Mouse (Mus musculus) Muller cell, postnatal 12 days (primary cell): Measurements from ENCODE around the gene Pla1a.
"Not testable (repeated sequence)": the region's sequence is repeated elsewhere in the genome, so short reads cannot be mapped to it uniquely, and the experiment has no call there.

Experiments used
- DNase-seq: peaks from one replicate; pipeline ENCODE4 v3.0.0-alpha.2; 2015; ENCODE audit errors: inconsistent ontology term

The Pla1a gene

DNA sequence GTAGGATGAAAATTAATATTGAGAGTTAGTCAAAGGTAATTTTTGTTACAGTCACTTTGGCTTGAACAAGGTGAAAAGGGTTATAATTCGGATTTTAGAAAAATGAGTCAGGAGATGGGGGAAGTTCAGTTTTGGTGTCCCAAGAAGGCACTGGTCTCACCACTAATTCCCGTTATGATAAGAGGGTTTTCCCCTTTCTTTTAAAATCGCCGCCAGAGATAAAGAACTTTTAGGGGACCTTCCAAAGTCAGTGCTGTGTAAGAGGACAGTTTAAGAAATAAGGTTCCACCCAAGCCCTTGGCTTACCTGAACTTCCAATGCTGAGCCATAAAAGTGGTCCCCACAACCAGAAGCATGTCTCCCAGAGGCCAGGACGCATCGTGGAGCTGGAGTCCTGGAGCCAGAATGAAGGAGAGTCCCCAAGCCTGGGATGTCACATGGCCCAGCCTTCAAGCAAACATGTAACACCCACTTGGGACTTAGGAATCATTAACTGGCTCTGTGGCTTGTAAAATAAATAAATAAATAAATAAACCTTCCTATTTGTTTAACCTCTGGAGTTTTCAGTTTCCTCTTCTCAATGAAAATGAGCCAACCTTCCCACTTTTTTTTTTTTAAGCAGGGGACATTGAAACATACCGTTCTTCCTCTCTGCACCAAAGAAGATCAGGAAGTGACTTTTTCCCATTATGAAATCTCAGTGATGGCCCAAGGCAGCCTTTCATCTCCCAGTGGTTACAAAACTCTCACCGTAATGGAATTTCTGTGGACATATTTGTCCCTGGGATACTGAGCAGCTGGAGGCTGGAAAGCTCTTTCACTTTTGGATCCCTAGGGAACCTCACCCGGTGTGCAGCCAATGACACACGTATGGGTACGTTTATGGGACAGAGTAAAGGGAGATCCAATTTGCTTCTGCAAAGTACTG is at the start of gene Pla1a:
Gene Pla1a, minus strand, starts transcription at position 648 of the 928 bp plus-strand sequence.
- peak; percentile 53 for DNase-seq

DNA sequence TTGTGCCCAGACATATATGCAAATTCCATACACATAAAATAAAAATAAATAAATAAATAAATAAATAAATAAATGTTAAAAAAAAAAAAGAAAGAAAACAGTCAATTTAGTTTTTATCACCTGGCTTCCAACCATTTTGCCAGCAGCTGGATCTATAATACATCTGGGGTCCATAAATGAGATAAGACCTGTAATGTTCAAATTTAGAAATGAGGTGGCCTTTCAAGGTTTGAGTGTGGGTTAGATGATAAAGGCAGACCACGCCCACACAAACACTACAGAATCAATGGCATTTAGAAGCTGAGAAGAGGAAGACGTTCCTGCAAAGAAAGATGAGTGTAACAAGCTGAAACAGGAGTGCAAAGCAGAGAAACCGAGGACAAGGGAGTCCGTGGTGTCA is 48.4 kb upstream of the Pla1a start:
- DNase-seq: no peak

DNA sequence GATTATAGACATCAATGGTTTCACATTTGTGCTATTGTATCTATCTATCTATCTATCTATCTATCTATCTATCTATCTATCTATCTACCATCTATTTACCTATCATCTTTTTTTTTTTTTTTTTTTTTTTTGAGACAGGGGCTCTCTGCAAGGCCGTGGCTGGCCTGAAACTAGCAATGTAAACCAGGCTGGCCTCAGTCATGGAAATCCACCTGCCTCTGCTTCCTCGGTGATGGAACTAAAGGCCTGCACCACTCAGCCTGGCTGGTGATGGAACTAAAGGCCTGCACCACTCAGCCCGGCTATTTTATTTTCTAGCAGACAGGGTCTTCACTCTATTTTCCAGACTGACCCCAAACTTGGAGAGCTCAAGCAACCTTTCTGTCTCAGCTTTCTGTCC is 45.4 kb upstream of the Pla1a start:
- no peak for DNase-seq

DNA sequence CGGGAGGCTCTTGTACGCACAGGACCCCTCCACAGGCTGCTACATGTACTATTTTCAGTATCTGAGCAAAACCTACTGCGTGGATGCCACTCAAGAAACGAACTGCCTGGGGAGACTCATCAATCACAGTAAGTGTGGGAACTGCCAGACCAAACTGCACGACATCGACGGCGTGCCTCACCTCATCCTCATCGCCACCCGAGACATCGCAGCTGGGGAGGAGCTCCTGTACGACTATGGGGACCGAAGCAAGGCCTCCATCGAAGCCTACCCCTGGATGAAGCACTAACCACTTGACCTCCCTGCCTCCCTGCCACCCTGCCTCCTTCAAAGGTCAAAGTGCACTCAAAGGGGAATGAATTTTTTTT is 44.3 kb upstream of the Pla1a start:
- DNase-seq: not testable (repeated sequence)

DNA sequence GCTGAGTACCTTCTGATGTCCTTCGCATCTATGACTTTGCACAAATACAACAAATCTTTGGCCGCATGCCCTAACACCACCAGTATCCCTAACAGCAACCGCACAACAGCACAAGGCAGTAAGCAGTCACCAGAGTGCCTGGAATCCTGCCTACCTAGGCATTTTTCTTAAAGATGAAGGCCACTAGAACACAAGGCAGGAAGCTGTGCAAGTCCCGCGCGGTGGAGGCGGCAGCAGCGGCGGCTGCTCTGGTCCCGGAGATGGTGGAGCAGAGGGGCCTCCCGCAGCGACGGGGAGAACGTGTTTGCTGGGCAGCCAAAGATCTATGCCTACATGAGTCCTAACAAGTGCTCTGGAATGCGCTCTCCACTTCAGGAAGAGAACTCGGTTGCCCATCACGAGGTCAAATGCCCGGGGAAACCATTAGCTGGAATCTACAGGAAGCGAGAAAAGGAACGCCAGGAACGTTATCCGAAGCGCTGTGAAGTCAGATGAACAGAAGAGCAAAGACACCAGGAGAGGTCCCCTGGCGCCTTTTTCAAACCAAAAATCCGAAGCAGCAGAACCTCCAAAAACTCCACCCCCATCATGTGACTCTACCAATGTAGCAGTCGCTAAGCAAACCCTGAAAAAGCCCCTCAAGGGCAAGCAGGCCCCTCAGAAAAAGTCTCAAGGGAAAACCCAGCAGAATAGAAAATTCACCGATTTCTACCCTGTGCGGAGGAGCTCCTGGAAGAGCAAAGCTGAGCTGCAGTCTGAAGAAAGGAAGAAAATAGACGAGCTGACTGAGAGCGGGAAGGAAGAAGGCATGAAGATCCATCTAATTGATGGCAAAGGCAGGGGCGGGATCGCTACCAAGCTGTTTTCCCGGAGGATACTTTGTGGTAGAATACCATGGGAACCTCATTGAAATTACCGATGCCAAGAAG is 43.6 kb upstream of the Pla1a start:
- DNase-seq: peak; percentile 75

DNA sequence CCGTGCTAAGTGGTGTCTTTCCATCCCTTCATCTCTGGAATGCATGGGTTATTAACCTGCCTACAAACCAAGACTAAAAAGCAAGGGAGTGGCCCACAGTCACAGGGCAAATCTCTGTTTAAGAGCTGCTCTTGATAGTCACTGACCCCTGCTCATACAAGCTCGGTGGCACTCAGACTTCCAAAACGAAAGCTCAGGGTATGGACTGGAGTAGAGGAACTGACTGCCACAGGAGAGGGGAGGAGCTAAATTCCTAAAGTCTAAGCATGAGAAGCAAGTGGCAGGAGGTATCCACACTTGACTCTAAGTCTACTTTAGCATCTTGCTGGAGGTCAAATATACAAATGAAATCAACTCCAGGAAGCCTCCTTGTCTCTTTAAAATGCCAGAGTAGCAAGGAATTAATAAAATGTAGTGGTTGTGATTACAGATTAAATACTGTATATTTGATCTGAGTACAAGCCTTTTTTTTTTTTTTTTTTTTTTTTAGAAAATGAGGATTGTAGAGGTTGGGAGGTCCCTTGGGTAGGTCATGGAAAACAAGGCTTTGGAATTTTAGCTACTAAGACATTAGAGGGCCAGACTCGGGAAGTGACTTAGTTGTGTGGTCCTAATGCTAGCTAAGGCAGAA is 42.9 kb upstream of the Pla1a start:
- DNase-seq: peak; percentile 5

DNA sequence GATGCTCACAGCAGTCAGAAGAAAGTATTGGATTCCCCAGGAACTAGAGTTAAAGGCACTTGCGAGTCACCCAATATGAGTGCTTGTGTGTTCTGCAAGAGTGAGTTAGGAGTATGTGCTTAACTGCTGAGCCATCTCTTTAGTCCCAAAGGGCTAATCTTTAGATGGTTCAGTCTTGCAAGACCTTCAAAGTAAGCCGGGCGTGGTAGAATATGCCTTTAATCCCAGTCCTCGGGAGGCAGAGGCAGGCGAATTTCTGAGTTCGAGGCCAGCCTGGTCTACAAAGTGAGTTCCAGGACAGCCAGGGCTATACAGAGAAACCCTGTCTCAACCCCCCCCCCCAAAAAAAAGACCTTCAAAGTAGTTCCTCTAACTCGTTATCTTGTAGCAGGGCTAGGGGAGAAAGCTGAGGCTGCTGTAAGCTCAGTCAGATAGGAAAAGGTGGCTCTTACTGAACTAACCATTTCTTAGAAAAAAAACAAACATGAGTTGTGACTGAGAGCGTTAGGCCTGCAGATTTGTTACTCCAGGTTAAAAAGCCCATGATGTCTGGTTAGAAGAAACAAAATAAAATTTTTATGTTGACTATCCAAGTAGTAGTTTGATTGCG is 41.8 kb upstream of the Pla1a start:
- no peak for DNase-seq

DNA sequence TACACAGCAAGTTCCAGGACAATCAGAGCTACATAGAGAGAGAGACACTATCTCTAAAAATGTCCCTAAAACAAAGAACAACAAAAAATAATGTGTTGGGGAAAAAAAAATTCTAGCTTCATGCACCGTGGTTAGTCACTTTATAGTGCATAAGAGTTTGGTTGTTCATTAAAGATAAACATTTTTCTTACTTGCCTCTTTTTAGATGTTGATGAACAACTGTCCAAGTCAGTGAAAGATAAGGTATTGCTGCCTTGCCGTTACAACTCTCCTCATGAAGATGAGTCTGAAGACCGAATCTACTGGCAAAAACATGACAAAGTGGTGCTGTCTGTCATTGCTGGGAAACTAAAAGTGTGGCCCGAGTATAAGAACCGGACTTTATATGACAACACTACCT is 40.7 kb upstream of the Pla1a start:
- DNase-seq: no peak

DNA sequence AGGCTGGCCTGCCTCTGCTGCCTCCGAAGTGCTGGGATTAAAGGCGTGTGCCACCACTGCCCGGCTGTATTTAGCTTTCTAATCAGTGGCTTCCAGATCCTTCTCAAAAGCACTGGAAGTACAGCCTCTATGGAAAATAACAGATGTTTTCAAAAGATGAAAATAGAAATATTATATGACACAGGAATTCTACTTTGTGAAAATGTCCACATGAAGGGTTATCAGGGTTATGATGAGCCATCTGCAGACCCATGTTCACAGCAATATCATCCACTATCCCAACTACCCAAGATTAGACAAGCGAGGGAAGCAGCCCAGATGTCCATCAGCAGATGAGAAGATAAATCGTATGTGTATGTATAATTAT is 39.5 kb upstream of the Pla1a start:
- DNase-seq: no peak

DNA sequence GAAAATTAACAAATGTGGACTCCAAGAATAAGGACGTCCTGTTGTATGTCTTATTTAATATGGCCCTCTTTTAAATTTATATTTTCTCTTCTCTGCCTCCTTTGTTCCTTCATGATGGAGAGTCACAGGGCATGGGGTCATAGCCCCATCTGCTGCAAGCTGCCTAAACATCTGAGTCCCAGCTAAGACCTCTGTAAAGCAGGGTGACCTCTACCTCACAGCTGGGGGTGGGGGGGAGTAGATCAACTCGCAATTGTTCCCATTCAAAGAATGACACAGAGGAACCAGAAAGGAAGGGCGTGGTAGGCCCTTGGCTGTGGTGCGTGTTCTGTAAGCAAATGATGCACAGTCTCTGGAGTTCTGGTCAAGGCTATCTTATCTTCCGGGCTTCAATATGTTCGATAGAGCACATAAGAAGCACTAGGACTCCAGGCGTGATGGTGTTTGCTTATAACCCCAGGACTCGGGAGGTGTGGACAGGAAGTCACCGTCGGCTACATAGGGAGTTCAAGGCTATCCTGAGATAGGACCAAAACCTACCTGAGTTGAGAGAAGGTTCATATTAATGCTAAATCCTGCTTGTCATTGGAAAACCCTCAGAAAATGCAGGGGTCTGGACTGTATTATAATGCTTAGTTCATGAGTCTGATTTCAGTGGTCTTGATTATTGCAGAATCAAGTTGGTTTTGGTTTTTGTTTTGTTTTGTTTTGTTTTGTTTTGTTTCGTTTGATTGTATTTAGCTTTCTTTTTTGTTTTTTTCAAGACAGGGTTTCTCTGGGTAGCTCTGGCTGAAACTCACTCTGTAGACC is 39.0 kb upstream of the Pla1a start:
- DNase-seq: no peak

DNA sequence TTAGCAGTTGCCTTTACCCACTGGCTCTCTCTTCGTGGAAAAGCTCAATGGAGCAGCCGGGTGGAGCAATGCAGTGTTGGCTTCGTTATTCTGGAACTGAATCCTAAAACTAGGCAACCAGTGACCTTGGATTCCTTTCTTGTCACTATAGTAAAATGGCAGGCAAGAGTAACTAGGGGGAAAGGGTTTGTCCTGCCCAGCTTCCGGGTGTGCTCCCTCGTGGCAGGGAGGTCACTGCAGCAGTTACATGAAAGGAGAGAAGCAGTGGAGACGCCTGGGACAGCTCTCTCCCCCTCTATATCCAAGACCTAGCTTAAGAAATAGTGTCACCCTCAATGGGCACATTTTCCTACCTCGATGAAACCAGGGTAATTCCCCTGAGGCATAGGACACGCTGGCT is 36.5 kb upstream of the Pla1a start:
- DNase-seq: no peak

DNA sequence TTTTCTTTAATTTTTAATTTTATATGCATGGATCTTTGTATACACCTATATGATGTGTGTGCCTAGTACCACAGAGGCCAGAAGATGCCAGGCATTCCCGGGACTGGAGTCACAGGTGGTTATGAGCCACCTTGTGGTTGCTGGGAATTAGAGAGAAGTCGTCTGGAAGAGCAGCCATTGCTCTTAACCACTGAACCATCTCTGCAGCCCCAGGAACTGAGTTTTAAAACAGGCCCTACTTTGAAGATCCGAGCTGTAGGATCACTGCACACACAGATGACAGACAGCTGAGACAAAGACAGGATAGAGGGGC is 35.7 kb upstream of the Pla1a start:
- DNase-seq: peak; percentile 37

DNA sequence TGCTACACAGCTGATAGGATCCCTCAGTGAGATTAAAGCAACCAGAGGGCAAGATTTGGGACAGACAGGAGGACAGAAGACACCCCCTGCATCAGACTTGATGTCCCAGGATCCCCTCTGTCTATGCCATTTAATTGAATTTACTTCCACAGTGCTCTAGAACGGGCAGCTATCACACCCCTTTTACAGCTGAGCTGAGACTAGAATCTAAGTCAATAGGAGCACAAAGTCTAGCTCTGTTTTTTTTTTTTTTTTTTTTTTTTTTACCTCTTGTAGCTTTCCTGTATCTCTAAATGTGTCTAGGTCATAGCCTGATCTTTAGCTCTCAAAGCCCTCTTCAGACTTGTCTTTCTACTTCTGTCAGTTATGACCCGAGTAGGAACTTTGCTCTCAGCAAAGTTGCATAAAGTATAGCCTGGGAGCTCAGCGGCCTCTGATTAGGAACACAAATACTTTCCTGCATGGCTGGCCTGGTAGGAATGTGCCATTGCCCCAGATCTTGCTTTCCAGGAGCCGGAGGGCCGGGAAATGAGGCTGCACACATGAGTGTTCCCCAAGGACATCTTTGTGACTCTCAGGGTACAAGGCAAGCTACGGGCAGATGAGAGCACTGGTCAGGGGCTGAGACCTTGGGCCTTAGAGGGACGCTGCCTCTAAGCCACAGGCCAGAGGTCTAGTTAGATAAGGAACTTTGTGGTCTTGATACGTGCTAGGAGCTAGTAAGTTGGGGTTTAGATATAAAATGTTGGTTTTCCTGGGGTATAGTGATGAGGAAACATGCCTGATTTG is 35.2 kb upstream of the Pla1a start:
- peak; percentile 54 for DNase-seq

DNA sequence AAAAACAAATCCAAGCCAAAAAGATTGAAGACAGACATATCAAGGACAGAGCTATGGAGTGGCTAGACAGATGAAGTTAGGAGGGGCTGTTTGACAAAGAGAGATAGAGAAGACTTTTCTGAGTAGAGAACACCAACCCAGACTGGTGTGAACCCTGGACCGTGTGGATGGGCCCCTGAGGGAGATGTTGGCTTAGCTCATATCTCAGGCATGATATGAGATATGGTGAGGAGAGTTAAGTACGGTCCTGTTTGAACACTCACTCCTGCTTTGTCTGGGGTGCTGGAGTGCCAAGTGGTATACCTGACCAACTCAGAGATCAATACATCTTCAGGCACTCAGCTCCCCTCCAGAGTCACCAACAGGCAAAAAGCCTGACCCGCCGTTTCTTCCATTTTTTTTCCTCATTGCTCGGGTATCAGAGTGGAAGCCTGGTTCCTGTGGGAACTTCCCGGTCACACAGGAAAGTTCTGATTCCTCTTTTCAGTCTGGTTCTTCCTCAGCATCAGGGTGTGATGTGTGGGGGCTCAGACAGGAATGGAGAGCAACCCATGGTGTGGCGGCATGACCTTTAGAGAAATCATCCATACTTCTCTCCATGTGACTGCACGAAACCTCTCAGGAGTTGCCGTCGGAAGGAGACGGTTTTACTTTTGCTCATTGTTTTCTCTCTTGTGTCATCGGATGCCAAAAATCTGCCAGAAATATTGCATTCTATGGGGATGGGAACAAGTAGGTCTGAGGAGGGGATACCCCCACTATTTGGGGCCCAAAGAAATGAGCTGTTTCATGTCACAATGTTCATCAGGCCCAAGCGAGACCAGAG is 34.4 kb upstream of the Pla1a start:
- DNase-seq: no peak

DNA sequence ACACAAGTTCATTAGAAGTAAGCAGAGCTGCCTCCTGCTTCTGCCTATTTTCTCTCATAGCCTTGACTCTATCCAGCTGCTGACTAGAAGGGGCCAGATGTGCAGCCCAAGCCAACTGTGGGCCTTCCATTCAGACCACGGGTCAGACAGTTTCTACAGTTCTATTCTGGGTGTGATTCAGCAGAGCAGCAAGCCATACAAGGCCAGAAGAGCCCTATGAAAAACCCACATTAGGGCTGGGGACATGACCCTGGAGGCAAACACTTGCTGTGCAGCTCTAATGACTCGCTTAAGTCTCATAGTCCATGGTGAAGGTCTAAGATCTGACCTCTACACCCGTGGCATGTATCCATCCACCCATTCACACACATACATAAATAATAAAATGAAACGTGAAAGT is 33.1 kb upstream of the Pla1a start:
- no peak for DNase-seq

DNA sequence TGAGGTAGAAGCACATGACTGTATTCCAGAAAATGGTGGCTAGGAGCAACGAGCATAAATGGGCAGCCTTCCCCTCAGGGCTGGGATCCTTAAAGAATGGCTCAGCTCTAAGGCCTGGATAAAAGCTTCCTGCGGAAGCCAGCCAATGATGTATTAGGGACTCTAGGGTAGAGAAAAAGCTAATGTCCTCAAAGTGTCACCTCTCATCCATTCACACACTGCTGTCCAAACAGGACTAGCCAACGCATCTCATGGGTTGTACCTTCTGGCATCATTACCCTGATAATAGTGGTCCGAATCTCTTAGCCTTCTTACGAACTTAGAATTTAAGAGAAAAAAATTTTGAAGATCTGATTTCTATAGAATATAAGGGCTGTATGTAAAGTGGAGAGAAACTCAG is 30.4 kb upstream of the Pla1a start:
- DNase-seq: no peak

DNA sequence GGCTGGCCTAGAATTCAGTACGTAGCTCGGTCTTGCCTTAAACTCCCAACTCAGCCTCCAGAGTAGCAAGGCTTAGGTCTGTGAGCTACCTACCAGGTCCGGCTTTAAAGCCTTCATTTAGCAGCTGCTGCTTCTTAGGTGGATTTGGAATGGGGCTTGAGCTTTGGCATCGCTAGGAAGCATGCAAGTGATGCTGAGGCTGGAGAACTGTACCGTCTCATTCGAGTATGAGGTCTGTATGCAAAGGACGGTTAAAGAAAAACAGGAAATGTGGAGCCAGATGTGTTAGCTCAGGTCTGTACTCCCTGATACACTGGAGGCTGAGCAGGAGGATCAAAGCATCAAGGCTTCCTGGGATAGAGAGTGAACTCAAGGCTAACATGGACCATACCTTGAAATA is 29.2 kb upstream of the Pla1a start:
- no peak for DNase-seq

DNA sequence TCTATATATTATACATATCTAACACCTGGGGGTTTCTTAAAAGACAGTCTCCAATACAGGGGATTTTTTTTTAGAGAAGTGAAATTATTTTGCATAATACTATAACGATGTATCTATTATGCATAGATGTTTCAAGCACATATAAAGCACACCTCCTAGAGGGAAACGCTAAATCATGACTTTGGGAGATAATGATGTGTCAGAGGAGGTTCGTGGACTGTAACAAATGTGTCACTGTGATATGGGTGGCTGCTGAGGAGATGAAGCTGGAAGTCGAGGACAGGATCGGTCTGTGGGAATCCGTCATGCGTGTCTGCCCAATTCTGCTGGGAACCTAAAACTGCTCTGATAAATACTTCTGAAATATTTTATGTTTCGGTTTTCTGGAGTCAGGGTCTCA is 28.8 kb upstream of the Pla1a start:
- DNase-seq: no peak

DNA sequence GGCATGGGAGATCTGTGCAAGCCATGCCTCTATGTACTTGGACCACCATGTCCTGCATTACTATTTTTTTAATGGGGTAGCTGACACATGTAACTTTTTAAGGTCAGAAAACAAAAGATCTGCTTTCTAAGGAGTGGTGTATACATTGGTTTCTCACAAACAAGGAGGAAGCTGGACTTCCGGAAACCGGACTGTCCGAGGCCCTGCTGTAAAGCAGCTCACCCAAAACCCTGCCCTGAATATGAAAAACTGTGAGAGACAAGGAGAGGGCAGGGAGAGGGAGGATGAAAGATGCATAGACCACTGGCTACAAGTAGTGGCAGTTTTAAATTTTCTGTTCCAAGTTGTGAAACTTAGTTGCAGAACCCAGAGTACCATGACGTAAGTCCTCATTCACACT is 27.0 kb upstream of the Pla1a start:
- DNase-seq: no peak
